Mouse (Mus musculus) WW6 (cell line): ENCODE measurements around the gene Prima1.

Source experiments
- DNase-seq: peaks from one replicate; pipeline ENCODE4 v3.0.0-alpha.2; 2013; ENCODE audit warnings: low read depth, low spot score

Prima1 gene

DNA sequence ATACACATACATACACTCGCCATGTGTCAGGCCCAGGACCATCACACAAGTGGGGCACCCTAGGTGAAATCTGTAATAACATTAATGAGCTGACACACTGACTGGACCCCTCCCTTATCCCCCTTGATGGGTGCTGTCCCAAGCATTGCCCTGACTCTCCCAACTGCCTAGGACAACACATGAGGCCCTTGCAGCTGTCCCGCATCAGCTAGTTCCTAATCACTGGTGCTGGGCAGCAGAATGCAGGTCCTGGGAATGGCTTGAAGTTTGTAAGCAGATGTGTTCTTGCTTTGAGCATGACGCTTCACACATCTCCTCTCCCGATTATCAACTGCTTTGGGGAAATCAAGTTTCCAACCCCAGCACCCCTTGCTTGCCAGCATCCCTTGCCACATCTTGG lies 15.8 kb downstream of the Prima1 start:
- no peak for DNase-seq

DNA sequence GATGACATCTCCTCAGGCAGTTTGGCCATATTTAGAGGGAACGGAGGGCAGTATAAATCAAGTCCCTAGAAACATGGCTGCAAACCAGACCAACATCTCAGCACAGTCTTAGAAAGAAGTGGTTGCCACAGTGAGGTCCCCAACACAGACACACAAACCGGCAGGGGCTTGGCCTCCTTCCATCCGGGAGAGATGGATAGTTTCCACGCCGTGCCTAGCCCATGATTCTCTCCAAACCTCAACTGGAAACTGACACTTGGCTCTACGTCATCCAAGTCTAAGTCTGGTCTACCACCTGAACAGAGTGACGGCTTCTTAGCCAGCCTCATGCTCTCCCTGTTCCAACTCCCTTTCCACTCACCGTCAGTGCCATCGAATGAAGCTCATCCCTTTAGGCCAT lies 18.3 kb downstream of the Prima1 start:
- no peak for DNase-seq

- DNase-seq, result no peak
Measured at GRCm38 (mm10) chr12:103215877-103216610, 25.9 kb downstream of the Prima1 start.

DNA sequence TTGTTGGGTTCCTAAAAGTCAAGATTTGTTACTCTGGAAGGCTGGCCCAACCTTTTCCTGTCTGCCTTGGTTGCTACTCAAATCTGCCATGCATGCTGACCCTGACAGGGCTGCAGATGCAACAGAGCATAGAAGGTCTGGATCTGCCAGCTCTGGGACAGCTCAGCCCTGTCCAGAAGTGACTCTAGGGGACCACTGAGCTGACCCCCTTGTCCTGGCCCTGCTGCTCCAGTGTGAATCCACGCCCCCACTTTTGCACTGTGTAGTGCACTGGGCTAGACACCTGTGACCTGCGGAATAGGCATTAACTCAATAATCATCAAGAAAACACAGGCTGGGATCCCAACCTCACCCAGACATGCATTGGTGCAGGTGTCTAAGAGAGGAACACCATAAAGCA lies 27.2 kb downstream of the Prima1 start:
- no peak for DNase-seq

DNA sequence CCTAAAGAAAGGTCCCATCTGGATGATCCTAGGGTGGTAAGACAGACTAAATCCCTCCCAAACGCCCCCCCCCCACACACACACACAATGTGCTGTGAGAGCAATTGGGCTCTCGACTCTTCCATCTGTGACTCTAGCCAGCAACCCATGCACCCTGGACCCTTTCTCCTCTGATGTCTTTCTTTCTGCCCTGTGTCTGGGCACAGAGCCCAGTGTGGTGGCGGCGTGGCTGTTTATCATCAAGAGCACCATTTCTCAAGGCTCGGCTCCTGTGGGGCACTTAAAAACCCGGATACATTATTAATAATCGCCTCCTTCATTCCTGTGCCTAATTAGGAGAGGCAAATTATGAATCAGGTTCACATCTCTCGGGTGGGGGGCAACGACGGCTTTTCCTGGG lies 27.7 kb downstream of the Prima1 start:
- DNase-seq, result no peak

GRCm38 (mm10) chr12:103213591-103213990 lies 28.4 kb downstream of the Prima1 start:
- no peak for DNase-seq

DNA sequence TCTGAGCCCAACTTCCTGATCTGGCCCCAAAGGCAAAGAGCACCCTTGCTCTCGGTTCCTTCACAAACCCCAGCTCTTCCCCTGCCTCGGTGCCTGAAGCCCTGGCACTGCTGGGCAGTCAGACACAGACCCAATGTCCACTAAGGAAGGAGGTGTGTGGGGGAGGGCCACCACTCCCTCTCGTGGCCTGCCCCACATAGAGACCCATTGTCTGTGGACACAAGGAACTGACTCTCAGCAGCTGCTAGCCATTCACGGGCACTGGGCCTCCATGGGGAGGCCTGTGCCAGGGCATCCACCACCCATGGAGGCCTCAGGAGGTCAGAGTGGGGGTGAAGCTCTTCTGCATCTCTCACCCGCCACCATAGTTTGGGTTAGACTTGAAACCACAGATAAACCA lies 30.9 kb downstream of the Prima1 start:
- DNase-seq, result no peak

DNA sequence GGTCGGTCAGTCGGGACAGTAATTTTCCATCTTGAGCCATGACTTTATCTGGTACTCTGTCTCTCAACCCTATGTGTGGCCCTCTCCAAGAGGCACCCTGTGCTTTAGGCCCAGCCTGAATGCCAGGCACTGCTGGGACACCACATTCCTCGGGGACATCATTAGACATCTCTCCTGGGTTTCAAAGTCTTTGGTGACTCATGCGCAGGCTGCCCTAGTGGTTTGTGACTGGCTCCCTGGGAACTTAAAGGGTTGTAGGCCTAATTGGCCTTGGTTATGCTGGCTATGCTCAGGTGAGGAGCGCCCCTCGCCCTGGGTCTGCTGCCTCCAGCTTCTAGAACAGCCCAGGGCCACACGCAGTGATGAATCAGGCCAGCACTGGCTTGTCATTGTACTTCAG lies 32.4 kb downstream of the Prima1 start:
- no peak for DNase-seq

- DNase-seq, result no peak
Measured at GRCm38 (mm10) chr12:103205561-103205960, 36.4 kb downstream of the Prima1 start.

DNA sequence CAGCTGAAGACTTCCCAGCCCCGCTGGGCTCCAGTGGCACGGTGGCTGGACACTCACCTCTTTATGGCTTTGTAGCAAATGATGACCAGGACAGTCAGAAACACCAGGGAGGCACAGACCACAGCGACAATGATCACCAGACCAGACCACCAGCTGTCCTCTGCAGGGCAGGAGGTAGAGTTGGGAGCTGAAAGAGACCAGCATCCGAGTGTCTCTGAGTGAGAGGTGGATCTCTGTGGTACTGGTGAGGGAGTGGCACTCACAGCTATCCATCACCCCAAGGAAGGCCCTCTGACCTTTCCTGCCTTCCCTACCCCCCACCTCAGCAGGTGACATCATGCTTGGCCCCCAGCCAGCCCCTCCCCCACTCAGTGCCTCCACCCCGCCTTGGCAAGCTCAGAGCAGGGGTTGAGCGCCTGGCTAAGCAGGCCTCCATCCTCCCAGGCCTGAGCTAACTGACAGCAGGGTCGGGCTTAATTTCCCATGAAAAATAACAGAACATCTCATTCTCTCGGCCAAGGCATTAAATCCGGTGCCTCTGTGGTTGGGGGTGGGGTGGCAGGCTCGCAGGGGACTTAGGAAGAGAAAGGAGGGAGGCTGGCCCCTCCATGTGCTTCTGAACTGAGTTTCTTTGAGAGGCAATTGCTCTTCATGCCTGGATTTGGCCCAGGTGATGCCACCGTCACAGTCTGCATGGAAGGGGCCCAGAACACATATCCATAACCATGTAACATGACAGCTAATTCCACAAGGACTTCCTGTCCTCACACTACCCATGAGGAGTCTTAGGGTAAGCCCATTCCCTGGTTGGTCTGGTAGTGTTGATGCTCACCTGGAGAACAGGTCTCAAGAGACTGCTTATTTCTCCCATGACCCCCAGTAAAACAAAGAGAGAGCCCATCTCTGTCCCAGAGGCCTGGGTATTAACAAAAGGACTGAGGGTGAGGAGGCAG lies 39.1 kb downstream of the Prima1 start:
- no peak for DNase-seq

GRCm38 (mm10) chr12:103192996-103193395 lies 49.0 kb downstream of the Prima1 start:
- no peak for DNase-seq

GRCm38 (mm10) chr12:103189771-103190170 lies 52.2 kb downstream of the Prima1 start:
- no peak for DNase-seq

GRCm38 (mm10) chr12:103188223-103188622 lies 53.7 kb downstream of the Prima1 start:
- no peak for DNase-seq

GRCm38 (mm10) chr12:103187020-103187419 lies 54.9 kb downstream of the Prima1 start:
- no peak for DNase-seq

- no peak for DNase-seq
Measured at GRCm38 (mm10) chr12:103183057-103183456, 58.9 kb downstream of the Prima1 start.

GRCm38 (mm10) chr12:103168892-103169291 lies 73.1 kb downstream of the Prima1 start:
- DNase-seq, result no peak

DNA sequence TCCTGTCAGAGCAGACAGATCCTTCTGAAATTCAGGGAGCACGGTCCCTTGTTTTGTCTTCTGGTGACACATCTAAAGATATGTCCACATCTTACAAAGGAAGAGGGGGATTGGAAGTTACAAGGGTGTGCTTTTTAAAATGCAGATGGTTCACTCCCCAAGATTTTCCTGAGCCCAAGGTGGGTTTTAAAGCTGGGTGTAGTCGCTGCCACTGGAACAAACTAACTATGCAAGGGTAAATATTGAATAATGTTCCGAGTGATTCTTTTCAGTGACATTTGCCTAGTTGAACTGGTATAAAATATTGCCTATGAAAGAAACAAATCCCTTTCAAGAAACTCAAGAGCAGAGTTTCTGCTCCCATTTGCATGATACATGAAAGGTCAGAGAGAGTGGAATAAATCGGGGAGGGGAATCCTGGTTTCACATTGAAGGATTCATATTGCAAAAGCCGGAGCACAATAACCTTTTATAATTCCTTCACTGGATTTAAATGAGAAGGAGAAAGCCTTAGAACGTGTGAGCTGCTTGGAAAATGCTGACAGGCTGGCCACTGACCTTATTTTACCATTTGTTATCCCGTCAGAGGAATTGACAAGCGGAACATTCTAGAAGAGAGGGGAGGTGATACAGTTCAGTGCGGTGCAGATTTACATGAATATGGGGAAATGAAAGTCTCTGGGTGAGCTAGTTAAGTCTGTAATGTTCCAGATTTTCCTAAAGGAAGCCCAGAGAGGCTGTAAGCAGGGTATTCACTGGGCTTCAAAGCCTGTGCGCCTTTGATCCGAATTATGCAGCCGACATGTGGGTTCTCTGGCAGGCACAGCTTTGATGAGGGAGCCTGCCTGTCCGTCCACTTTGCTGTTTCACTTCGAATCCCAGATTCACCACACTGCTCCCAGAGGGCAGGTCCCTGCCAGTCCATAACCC lies 77.6 kb downstream of the Prima1 start:
- DNase-seq, result no peak

DNA sequence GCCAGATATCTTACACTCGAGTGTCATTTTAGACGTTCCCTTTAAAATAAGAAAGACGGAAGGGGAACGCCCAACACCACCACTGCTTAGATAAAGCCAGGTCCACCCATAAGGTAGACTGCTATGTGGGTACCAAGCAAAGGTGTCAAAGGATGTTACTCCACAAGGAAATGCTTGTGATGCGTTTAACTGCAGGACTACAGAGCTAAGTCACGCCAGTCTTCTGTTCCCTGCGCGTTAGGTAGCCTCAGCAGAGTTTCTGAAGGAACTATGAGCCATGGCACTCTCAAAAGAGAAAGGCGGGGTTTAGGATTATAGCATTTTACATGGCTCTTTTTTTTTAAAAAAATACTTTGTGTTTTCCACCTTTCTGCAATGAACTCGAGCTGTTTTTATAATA lies 78.4 kb downstream of the Prima1 start:
- DNase-seq, result no peak

DNA sequence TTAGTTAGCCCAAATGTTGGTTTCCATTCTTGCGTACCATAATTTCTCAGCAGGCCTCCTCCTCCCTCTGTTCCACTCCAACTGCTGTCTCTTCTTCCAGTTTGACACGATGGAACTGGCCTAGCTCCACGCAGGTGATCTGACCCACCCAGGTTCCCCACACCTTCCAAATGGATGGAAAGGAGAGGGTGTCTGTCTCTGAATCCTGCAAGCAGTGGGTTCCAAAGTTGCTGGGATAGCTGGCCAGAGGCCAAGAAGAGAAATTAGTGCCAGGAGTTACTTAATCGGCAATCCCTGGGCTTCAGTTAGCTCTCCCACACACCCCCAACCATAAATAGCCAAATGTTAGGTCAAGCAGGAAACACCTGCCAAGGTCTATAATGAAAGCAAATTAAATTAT lies 81.2 kb downstream of the Prima1 start:
- DNase-seq, result no peak

- no peak for DNase-seq
Measured at GRCm38 (mm10) chr12:103159016-103159415, 82.9 kb downstream of the Prima1 start.

DNA sequence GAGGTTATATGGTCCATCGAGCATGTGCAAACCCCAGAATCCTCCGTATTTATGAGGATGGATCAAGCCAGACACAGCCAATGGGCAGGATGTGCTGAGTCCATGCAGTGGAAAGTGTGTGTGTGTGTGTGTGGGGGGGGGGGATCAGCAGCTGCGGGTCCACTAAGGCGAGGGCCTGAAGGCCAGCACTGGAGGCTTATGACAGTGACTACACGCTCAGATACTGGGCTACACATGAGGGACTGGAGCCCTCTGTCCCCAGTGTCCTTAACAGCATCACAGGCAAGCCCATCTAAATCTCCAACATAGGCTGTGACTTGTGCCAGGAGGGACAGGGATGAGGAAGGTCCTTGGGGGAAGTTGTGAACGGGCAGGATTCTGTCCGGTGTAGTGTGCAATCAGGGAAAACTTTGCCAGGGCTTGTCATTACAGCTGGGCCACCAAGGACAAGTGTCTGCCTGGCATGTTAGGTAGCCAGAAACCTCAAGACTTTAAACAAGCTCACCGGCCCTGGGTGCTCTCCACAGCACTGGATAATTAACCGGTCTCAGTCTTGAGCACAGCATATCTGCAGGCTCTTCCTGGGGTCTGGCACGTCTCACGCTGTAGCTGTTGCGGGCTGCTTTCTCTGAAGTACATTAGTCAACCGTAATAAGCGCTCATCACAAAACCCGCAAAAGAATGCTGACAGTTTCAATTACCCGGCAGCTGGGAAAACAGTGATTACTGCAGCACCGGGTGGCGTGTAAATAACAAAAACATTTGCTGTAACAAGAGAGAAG lies 84.6 kb downstream of the Prima1 start:
- no peak for DNase-seq
